Mouse (Mus musculus) lung, embryonic 14.5 days (tissue): Measurements from ENCODE around the gene Eif5. TPM values are rescaled to one million over a fixed set of nuclear protein-coding genes. Genes with fewer than 3 reads are reported as not detected.

ENCODE experiments used
- ATAC-seq: fragments of 200-750 bp; cut with Nextera tagmentation; 2 replicates; pipeline ENCODE4 v1.8.0; 2017; ENCODE audit warnings: mild to moderate bottlenecking, moderate TSS enrichment, moderate library complexity; ENCODE audit not compliant: insufficient read depth
- DNase-seq: peaks from one replicate; pipeline ENCODE4 v3.0.0-alpha.2; 2015
- H3K27ac ChIP-seq: fragments of 300-500 bp; sonication (generic); 2 replicates; pipeline ENCODE4 v1.5.1; 2014; ENCODE audit warnings: low read depth, mild to moderate bottlenecking, moderate library complexity
- H3K27me3 ChIP-seq: fragments of 300-500 bp; sonication (generic); 2 replicates; pipeline ENCODE4 v1.6.1; 2014; ENCODE audit warnings: low read length, control low read depth; ENCODE audit not compliant: insufficient read depth
- H3K36me3 ChIP-seq: fragments of 300-500 bp; sonication (generic); 2 replicates; pipeline ENCODE4 v1.6.1; 2014; ENCODE audit warnings: control low read depth; ENCODE audit not compliant: insufficient read depth
- H3K4me1 ChIP-seq: fragments of 300-500 bp; sonication (generic); 2 replicates; pipeline ENCODE4 v1.6.1; 2014; ENCODE audit warnings: antibody characterized with exemption, control low read depth; ENCODE audit not compliant: insufficient read depth
- H3K4me2 ChIP-seq: fragments of 300-500 bp; sonication (generic); 2 replicates; pipeline ENCODE4 v1.6.1; 2014; ENCODE audit warnings: mild to moderate bottlenecking
- H3K4me3 ChIP-seq: fragments of 300-500 bp; sonication (generic); 2 replicates; pipeline ENCODE4 v1.5.1; 2014; ENCODE audit warnings: low read depth, low read length
- H3K9ac ChIP-seq: fragments of 300-500 bp; sonication (generic); 2 replicates; pipeline ENCODE4 v1.6.1; 2014
- H3K9me3 ChIP-seq: fragments of 300-500 bp; sonication (generic); 2 replicates; pipeline ENCODE4 v1.6.1; 2016; ENCODE audit warnings: low read depth, low read length, control low read depth
- CTCF ChIP-seq: IDR thresholded peaks from 2 replicates; pipeline ENCODE4 v1.5.1; 2016; ENCODE audit warnings: antibody characterized with exemption, low read depth
- WGBS: fragments of 180-500 bp; shearing (Covaris S2); extraction: QIAGEN DNeasy Blood & Tissue Kit; methylation state at CpG from one replicate; pipeline ENCODE4 v1.1.7; 2014; 5-methylcytosine and 5-hydroxymethylcytosine counted together
- polyA plus RNA-seq: library from polyadenylated mRNA; unstranded; fragments of >200 nt; fragmentation: Nextera tagmentation; extraction: Ambion mirVana; gene quantifications from 2 replicates; pipeline ENCODE4 v1.2.1, GENCODE M21; 2014

Gene Eif5
- polyA plus RNA-seq, 1 experiment from 2014 or later, result 479 TPM

GRCm38 (mm10) chr12:111514874-111515649 lies 22.8 kb upstream of the Eif5 start:
- no peak overlapping the region for H3K4me3 ChIP-seq
- no peaks in the 10 kb centered on the region for H3K27me3 ChIP-seq
- H3K4me1 ChIP-seq, result no peaks in the 10 kb centered on the region
- no peak for TF ChIP-seq CTCF
- ATAC-seq (no peak), DNase-seq (no peak)
- no peak overlapping the region; the same call in 1 of the 2 replicates for H3K27ac ChIP-seq
- H3K36me3 ChIP-seq, result no peaks in the 10 kb centered on the region
- WGBS, result 76% methylated on average over 7 of the region's 7 CpGs
- no peaks in the 10 kb centered on the region for H3K9me3 ChIP-seq
- H3K4me2 ChIP-seq, result no peak overlapping the region
- H3K9ac ChIP-seq, result no peak overlapping the region

- H3K27me3 ChIP-seq, result no peaks in the 10 kb centered on the region
- no peaks in the 10 kb centered on the region for H3K9me3 ChIP-seq
- TF ChIP-seq CTCF, result no peak
- no peak overlapping the region for H3K9ac ChIP-seq
- H3K4me2 ChIP-seq, result no peak overlapping the region
- ATAC-seq (no peak), DNase-seq (no peak)
- H3K27ac ChIP-seq, result no peak overlapping the region
- H3K36me3 ChIP-seq, result no peaks in the 10 kb centered on the region
- WGBS, result 82% methylated on average over 5 of the region's 5 CpGs
- no peaks in the 10 kb centered on the region for H3K4me1 ChIP-seq
- no peak overlapping the region for H3K4me3 ChIP-seq
Observed at GRCm38 (mm10) chr12:111515920-111516319, 21.9 kb upstream of the Eif5 start.

GRCm38 (mm10) chr12:111516826-111517225 lies 21.0 kb upstream of the Eif5 start:
- WGBS, result 77% methylated on average over 6 of the region's 6 CpGs
- Histone ChIP-seq H3K36me3 (no peaks in the 10 kb centered on the region), H3K9me3 (no peaks in the 10 kb centered on the region), H3K4me3 (no peak overlapping the region), H3K27ac (peak overlapping the region; percentile 6; the same call in 1 of the 2 replicates), H3K27me3 (no peaks in the 10 kb centered on the region), H3K4me2 (no peak overlapping the region), H3K4me1 (no peaks in the 10 kb centered on the region), H3K9ac (no peak overlapping the region)
- ATAC-seq (no peak), DNase-seq (no peak)
- TF ChIP-seq CTCF, result no peak

GRCm38 (mm10) chr12:111517901-111518300 lies 19.9 kb upstream of the Eif5 start:
- peak overlapping the region; percentile 24; the same call in 1 of the 2 replicates for H3K27ac ChIP-seq
- no peak overlapping the region for H3K4me2 ChIP-seq
- no peaks in the 10 kb centered on the region for H3K4me1 ChIP-seq
- DNase-seq (no peak), ATAC-seq (no peak; the same call in 1 of the 2 replicates)
- H3K27me3 ChIP-seq, result no peaks in the 10 kb centered on the region
- WGBS, result 32% methylated on average over 4 of the region's 4 CpGs
- no peaks in the 10 kb centered on the region for H3K36me3 ChIP-seq
- H3K4me3 ChIP-seq, result no peak overlapping the region
- no peak overlapping the region for H3K9ac ChIP-seq
- TF ChIP-seq CTCF, result no peak
- no peaks in the 10 kb centered on the region for H3K9me3 ChIP-seq

GRCm38 (mm10) chr12:111518391-111518790 lies 19.4 kb upstream of the Eif5 start:
- no peak overlapping the region for H3K4me3 ChIP-seq
- WGBS, result 73% methylated on average over 9 of the region's 9 CpGs
- no peaks in the 10 kb centered on the region for H3K27me3 ChIP-seq
- DNase-seq (no peak), ATAC-seq (no peak)
- no peak overlapping the region for H3K4me2 ChIP-seq
- no peaks in the 10 kb centered on the region for H3K36me3 ChIP-seq
- no peaks in the 10 kb centered on the region for H3K9me3 ChIP-seq
- peak overlapping the region; percentile 24; the same call in 1 of the 2 replicates for H3K27ac ChIP-seq
- TF ChIP-seq CTCF, result no peak
- H3K9ac ChIP-seq, result no peak overlapping the region
- H3K4me1 ChIP-seq, result no peaks in the 10 kb centered on the region

GRCm38 (mm10) chr12:111519821-111520220 lies 18.0 kb upstream of the Eif5 start:
- Histone ChIP-seq H3K4me3 (no peak overlapping the region), H3K9me3 (no peaks in the 10 kb centered on the region), H3K27me3 (no peaks in the 10 kb centered on the region), H3K9ac (no peak overlapping the region), H3K36me3 (no peaks in the 10 kb centered on the region), H3K4me2 (no peak overlapping the region), H3K4me1 (no peaks in the 10 kb centered on the region), H3K27ac (no peak overlapping the region)
- DNase-seq, result no peak
- ATAC-seq, result no peak
- no peak for TF ChIP-seq CTCF
- 42% methylated on average over 5 of the region's 5 CpGs for WGBS

GRCm38 (mm10) chr12:111520994-111521393 lies 16.8 kb upstream of the Eif5 start:
- Histone ChIP-seq H3K27me3 (no peaks in the 10 kb centered on the region), H3K4me2 (no peak overlapping the region), H3K27ac (no peak overlapping the region), H3K9me3 (no peaks in the 10 kb centered on the region), H3K4me1 (no peaks in the 10 kb centered on the region), H3K4me3 (no peak overlapping the region), H3K36me3 (no peaks in the 10 kb centered on the region), H3K9ac (no peak overlapping the region)
- ATAC-seq, result no peak
- TF ChIP-seq CTCF, result no peak
- 80% methylated on average over 2 of the region's 2 CpGs for WGBS
- DNase-seq, result no peak
